ENCODE assay signal across 28 mouse cellular contexts in the genomic region with DNA sequence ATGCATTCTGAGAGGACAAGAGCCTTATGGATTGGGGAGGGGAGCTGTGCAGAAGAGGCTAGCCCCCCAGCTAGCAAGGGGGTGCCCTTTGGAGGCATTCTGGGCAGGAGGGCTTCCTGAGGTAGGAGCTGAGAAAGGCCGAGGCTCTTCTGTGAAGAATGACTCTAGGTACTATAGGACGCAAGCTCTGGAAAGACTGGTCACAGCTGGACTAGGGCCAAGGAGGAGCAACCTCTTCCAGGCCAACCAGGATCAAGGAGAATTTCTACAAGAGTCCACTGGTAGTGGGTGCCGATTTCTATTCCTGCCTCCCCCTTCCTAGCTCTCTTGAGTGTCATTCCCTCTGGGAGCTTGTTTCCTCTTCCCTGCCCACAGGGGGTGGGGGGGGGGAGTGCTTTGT. TPM values are rescaled to one million over a fixed set of nuclear protein-coding genes. Genes with fewer than 3 reads are reported as not detected.
"Had no signal": no experiment of that assay in that cellular context is flagged by ENCODE, and none has a peak within 500 bp of the region (broad histone marks: within the 10 kb centered on the region; RNA-seq: fewer than 3 reads in every experiment).

No protein-coding gene starts in this region.

- H3K4me2 ChIP-seq: limb, embryonic 13.5 days; lung, embryonic 15.5 days; midbrain, embryonic 11.5 days had no signal

- ATAC-seq: liver, postnatal 0 days had no signal

- DNase-seq: kidney, adult 8-10 months; layer of hippocampus, adult 9-11 months; liver, embryonic 13.5 days; liver, postnatal 0 days; lung, postnatal 14 days; lung, postnatal 4 days; midbrain, embryonic 14.5 days; thymus, adult 18-20 months; thymus, postnatal 4 days had no signal

- H3K36me3 ChIP-seq: limb, embryonic 10.5 days; limb, embryonic 13.5 days; liver, embryonic 13.5 days; lung, embryonic 15.5 days had no signal

- H3K9ac ChIP-seq: limb, embryonic 13.5 days; liver, embryonic 13.5 days; liver, postnatal 0 days; lung, embryonic 15.5 days had no signal

- H3K9me3 ChIP-seq: limb, embryonic 10.5 days; limb, embryonic 13.5 days; liver, embryonic 13.5 days; lung, embryonic 15.5 days had no signal

- H3K27ac ChIP-seq: layer of hippocampus, adult 2 months; limb, embryonic 13.5 days; lung, embryonic 15.5 days had no signal

- H3K27me3 ChIP-seq: lung, embryonic 15.5 days had no signal

- H3K4me3 ChIP-seq: layer of hippocampus, adult 2 months; limb, embryonic 10.5 days; limb, embryonic 13.5 days; liver, embryonic 13.5 days; lung, embryonic 15.5 days had no signal

RNA-seq across cellular contexts. Expression of gene Trcg1, which starts 46.3 kb away (rescaled TPM):
- total RNA-seq: layer of hippocampus, adult 2 months; layer of hippocampus, postnatal 25 days; left cerebral cortex, adult 18-20 months; left cerebral cortex, postnatal 25 days; liver, adult 2 months; megakaryocyte progenitor cell, adult 5-6 weeks; megakaryocyte-erythroid progenitor cell, adult 5-6 weeks; midbrain, postnatal 0 days had no signal
- polyA plus RNA-seq: kidney, embryonic 16.5 days; large intestine, adult 2 months; limb, embryonic 10.5 days; limb, embryonic 13.5 days; liver, adult 2 months; liver, embryonic 13.5 days; liver, postnatal 0 days; lung, embryonic 15.5 days; midbrain, embryonic 11.5 days; midbrain, embryonic 14.5 days; midbrain, postnatal 0 days; neural tube, embryonic 11.5 days; neural tube, embryonic 14.5 days; small intestine, adult 2 months; spleen, adult 2 months; stomach, embryonic 16.5 days had no signal
